Mouse (Mus musculus): ENCODE measurements around the gene Mus81. TPM values are rescaled to one million over a fixed set of nuclear protein-coding genes. Genes with fewer than 3 reads are reported as not detected.

Mus81 gene
- 21.8 and 27.1 TPM in 2 replicates for polyA plus RNA-seq (2011; ENCODE audit: insufficient read length, low read depth, missing spikeins)

GRCm38 (mm10) chr19:5487768-5488550 lies at the start of gene Mus81:
TSS of gene Mus81 (minus strand) at chr19:5488402.
- TF ChIP-seq CTCF (IDR thresholded peaks at IDR 0.05; ENCODE audit: borderline replicate concordance, insufficient read depth, low read length): peak; percentile 78
- peak; percentile 92 for TF ChIP-seq POLR2A (IDR thresholded peaks at IDR 0.05; ENCODE audit: low read depth, low read length)
- H3K4me1 ChIP-seq (ENCODE audit: control insufficient read depth, insufficient read depth, low read length): peaks cover 4% of the 10 kb centered on the region; the same call in 1 of the 2 replicates
- H3K27ac ChIP-seq (ENCODE audit: insufficient read depth, low read length): peak within 1 kb of the TSS; percentile 99
- peak within 1 kb of the TSS; percentile 66 for H3K4me3 ChIP-seq (ENCODE audit: insufficient read depth, low read length)

GRCm38 (mm10) chr19:5532520-5532919 lies 44.3 kb upstream of the Mus81 start:
- TF ChIP-seq CTCF (IDR thresholded peaks at IDR 0.05; ENCODE audit: borderline replicate concordance, insufficient read depth, low read length): no peak
- TF ChIP-seq POLR2A (IDR thresholded peaks at IDR 0.05; ENCODE audit: low read depth, low read length): no peak
- Histone ChIP-seq H3K4me3 (ENCODE audit: insufficient read depth, low read length) (no peak overlapping the region), H3K4me1 (ENCODE audit: control insufficient read depth, insufficient read depth, low read length) (no peaks in the 10 kb centered on the region), H3K27ac (ENCODE audit: insufficient read depth, low read length) (no peak overlapping the region)

GRCm38 (mm10) chr19:5530138-5530524 lies 41.9 kb upstream of the Mus81 start:
- H3K4me3 ChIP-seq (ENCODE audit: insufficient read depth, low read length): no peak overlapping the region
- TF ChIP-seq CTCF (IDR thresholded peaks at IDR 0.05; ENCODE audit: borderline replicate concordance, insufficient read depth, low read length): no peak
- TF ChIP-seq POLR2A (IDR thresholded peaks at IDR 0.05; ENCODE audit: low read depth, low read length): no peak
- no peaks in the 10 kb centered on the region for H3K4me1 ChIP-seq (ENCODE audit: control insufficient read depth, insufficient read depth, low read length)
- H3K27ac ChIP-seq (ENCODE audit: insufficient read depth, low read length): no peak overlapping the region

GRCm38 (mm10) chr19:5529325-5530137 lies 41.3 kb upstream of the Mus81 start:
- Histone ChIP-seq H3K4me3 (ENCODE audit: insufficient read depth, low read length) (peak overlapping the region; percentile 2; the same call in 1 of the 2 replicates), H3K4me1 (ENCODE audit: control insufficient read depth, insufficient read depth, low read length) (no peaks in the 10 kb centered on the region), H3K27ac (ENCODE audit: insufficient read depth, low read length) (no peak overlapping the region)
- TF ChIP-seq CTCF (IDR thresholded peaks at IDR 0.05; ENCODE audit: borderline replicate concordance, insufficient read depth, low read length): peak; percentile 98
- no peak for TF ChIP-seq POLR2A (IDR thresholded peaks at IDR 0.05; ENCODE audit: low read depth, low read length)

- no peak for TF ChIP-seq POLR2A (IDR thresholded peaks at IDR 0.05; ENCODE audit: low read depth, low read length)
- TF ChIP-seq CTCF (IDR thresholded peaks at IDR 0.05; ENCODE audit: borderline replicate concordance, insufficient read depth, low read length): no peak
- H3K4me1 ChIP-seq (ENCODE audit: control insufficient read depth, insufficient read depth, low read length): no peaks in the 10 kb centered on the region
These were observed 37.0 kb upstream of the Mus81 start for GRCm38 (mm10) chr19:5525204-5525603.

GRCm38 (mm10) chr19:5518721-5519120 lies 30.5 kb upstream of the Mus81 start:
- no peak for TF ChIP-seq CTCF (IDR thresholded peaks at IDR 0.05; ENCODE audit: borderline replicate concordance, insufficient read depth, low read length)
- TF ChIP-seq POLR2A (IDR thresholded peaks at IDR 0.05; ENCODE audit: low read depth, low read length): no peak
- H3K27ac ChIP-seq (ENCODE audit: insufficient read depth, low read length): no peak overlapping the region
- H3K4me1 ChIP-seq (ENCODE audit: control insufficient read depth, insufficient read depth, low read length): no peaks in the 10 kb centered on the region
- H3K4me3 ChIP-seq (ENCODE audit: insufficient read depth, low read length): no peak overlapping the region

More at GRCm38 (mm10) chr19:5525204-5525603, 37.0 kb upstream of the Mus81 start:
- H3K27ac ChIP-seq (ENCODE audit: insufficient read depth, low read length): no peak overlapping the region
- no peak overlapping the region for H3K4me3 ChIP-seq (ENCODE audit: insufficient read depth, low read length)

- Histone ChIP-seq H3K4me3 (ENCODE audit: insufficient read depth, low read length) (no peak overlapping the region), H3K4me1 (ENCODE audit: control insufficient read depth, insufficient read depth, low read length) (no peaks in the 10 kb centered on the region), H3K27ac (ENCODE audit: insufficient read depth, low read length) (no peak overlapping the region)
- TF ChIP-seq CTCF (IDR thresholded peaks at IDR 0.05; ENCODE audit: borderline replicate concordance, insufficient read depth, low read length) (no peak), POLR2A (IDR thresholded peaks at IDR 0.05; ENCODE audit: low read depth, low read length) (no peak)
These were observed 28.8 kb upstream of the Mus81 start for GRCm38 (mm10) chr19:5516906-5517505.

- H3K4me3 ChIP-seq (ENCODE audit: insufficient read depth, low read length): no peak overlapping the region
- no peak overlapping the region for H3K27ac ChIP-seq (ENCODE audit: insufficient read depth, low read length)
- H3K4me1 ChIP-seq (ENCODE audit: control insufficient read depth, insufficient read depth, low read length): no peaks in the 10 kb centered on the region
- TF ChIP-seq POLR2A (IDR thresholded peaks at IDR 0.05; ENCODE audit: low read depth, low read length): no peak
- no peak for TF ChIP-seq CTCF (IDR thresholded peaks at IDR 0.05; ENCODE audit: borderline replicate concordance, insufficient read depth, low read length)
These were observed 27.9 kb upstream of the Mus81 start for GRCm38 (mm10) chr19:5515840-5516777.

- no peak for TF ChIP-seq CTCF (IDR thresholded peaks at IDR 0.05; ENCODE audit: borderline replicate concordance, insufficient read depth, low read length)
- TF ChIP-seq POLR2A (IDR thresholded peaks at IDR 0.05; ENCODE audit: low read depth, low read length): no peak
- no peaks in the 10 kb centered on the region for H3K4me1 ChIP-seq (ENCODE audit: control insufficient read depth, insufficient read depth, low read length)
These were observed 24.8 kb upstream of the Mus81 start for GRCm38 (mm10) chr19:5513005-5513349.

More at GRCm38 (mm10) chr19:5513005-5513349, 24.8 kb upstream of the Mus81 start:
- H3K27ac ChIP-seq (ENCODE audit: insufficient read depth, low read length): no peak overlapping the region
- H3K4me3 ChIP-seq (ENCODE audit: insufficient read depth, low read length): no peak overlapping the region
